Mouse (Mus musculus) gastrocnemius, adult 8-10 months (tissue): ENCODE results near the gene Mmrn1. TPM values are rescaled to one million over a fixed set of nuclear protein-coding genes. Genes with fewer than 3 reads are reported as not detected.

ENCODE experiments used
- DNase-seq, 2 experiments: peaks; one replicate each; pipeline ENCODE4 v3.0.0; 2022; ENCODE audit warnings: low spot score in 2 of 2
- total RNA-seq, 4 experiments: library from RNA; stranded (reverse); gene quantifications; 2 replicates each; pipeline ENCODE4 v1.2.4; 2022

The Mmrn1 gene
- total RNA-seq, 4 experiments from 2014 or later: 0.65 to 1.5 (median 0.86) TPM

DNA sequence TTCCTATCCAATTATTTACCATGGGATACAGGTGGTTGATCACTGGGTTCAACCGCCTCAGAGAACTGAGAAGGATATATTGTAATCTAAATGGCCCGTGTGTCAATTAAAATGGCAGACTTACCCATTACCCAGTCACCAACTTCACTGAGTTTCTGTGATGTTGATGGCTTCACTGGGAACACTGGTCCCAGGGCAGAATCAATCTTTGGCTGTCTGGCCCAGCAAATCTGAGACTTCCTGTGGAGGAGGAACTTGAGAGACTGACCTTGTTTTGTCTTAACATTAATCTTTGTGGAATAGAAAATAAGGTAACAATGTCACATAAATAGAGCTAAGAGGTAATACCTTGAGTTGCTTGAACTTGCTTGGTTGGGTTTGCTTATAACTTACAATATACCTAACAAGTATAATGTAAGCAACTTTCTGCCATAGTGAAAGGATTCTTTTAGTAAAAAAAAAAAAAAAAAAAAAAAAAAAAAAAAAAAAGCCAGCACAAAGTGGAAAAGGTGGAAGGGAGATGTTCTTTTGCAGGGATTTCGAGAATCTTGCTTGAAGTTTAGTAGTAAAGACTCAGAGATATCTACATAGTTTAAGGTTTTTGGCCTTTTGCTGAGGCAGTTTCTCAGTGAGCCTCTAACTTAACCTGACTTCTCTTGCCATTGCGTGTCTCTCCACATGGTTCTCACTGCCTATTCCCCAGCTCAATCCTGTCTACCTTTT is 68.8 kb downstream of the Mmrn1 start:
- no peak for DNase-seq

DNA sequence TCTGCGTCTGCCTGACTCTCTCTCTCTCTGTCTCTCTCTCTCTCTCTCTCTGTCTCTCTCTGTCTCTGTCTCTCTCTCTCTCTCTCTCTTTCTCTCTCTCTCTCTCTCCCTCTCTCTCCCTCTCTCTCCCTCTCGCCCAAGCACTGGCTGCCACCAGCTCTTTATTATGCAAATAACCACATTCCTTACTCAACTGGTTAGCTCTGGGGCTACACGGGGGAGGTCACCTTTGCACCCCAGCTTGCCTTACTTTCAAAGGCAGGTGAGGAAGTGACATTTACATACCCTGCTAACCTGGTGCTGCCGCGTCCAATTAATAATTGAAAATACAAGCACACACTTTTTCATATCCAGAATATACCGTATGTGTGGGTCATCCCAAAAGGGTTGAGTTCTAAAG is 69.3 kb downstream of the Mmrn1 start:
- no peak for DNase-seq

DNA sequence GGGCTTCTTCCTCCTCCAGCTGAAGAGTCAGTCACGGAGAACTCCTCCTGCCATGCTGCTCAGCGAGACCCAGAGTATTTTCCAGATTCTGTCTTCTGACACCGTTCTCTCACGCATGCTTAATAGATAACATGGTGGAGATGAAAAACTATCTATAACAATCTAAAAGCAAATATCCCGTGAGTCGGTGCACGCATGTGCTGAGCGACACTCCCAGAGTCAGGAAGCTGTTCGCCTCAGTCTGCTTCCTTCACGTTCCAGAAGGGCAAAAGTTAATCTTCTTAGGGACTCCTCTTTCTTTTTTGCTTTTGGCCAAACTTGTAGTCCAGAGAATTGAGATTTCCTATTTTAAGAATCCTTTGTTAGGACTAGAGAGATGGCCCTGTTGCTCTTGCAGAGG is 69.7 kb downstream of the Mmrn1 start:
- no peak for DNase-seq

DNA sequence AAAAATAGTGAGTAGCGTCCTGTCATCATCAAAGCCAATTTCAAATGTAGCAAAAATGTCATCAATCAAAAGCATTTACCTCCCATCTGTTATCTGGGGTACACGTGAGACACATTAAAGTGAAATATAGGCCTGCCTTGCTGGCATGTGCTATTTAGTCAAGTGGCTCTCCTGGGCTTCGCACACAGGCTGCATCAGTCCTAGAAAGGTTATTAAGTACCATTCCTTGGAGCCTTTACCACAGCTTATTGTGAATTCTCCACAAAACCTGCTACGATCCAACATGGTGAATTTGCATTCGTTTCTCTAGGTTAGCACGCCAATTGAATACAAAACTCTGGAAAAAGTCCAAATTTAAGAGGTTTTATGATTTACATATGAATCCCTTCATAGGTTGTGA is 70.8 kb downstream of the Mmrn1 start:
- DNase-seq: no peak

DNA sequence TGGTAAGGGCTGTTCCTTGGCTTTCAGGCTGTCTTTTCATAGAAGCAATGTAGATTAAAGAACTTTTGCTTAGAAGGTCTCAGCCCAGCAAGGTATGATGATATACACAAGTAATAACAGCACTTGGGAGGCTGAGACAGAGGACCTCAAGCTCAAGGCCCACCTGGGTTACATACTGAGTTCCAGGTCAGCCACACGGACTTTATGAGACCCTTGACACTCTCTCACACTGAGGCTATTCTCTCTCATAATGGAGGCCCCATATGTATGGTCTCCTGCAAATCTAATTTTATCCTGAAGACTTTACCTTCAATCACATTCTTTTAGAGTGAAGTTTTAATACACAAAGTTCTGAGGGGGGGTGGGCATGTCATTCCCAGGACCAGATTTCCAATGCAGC is 71.6 kb downstream of the Mmrn1 start:
- no peak for DNase-seq

DNA sequence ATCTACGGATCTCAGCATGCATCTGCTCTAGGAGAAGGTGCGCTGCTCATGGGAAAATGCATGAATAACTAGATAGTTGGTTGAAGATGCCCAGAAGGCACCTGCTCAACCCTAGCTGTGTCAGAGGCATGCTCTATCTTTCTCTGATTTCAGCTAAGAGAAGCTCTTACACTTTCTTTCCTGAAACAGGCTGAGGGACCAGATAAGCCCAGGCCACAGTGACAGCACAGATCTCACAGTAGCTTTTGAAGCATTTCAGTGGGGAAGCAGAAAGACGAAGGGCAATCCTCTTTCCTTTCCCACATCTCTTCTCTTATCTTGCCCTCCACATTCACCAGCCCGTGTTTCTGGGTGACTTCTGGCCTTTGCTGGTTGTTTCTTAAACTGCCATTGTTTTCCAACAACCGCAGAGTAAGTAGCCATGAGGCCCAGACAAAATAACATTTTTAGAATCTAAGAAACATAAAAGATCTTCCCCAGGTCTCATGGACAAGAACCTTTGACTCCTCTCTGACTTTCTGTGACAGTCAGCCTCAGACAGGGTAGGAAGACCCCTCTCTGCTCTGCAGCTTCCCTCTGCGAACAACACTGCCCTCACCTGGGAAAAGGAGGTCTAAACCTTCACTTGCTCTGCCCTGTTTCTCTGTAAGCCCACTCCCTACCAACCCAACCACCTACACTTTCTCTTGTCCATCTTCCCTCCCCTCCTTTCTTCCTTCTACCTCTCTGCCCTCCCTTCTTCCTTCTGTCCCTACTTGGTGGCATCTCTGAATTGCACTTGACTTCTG is 76.4 kb downstream of the Mmrn1 start:
- DNase-seq: no peak

DNA sequence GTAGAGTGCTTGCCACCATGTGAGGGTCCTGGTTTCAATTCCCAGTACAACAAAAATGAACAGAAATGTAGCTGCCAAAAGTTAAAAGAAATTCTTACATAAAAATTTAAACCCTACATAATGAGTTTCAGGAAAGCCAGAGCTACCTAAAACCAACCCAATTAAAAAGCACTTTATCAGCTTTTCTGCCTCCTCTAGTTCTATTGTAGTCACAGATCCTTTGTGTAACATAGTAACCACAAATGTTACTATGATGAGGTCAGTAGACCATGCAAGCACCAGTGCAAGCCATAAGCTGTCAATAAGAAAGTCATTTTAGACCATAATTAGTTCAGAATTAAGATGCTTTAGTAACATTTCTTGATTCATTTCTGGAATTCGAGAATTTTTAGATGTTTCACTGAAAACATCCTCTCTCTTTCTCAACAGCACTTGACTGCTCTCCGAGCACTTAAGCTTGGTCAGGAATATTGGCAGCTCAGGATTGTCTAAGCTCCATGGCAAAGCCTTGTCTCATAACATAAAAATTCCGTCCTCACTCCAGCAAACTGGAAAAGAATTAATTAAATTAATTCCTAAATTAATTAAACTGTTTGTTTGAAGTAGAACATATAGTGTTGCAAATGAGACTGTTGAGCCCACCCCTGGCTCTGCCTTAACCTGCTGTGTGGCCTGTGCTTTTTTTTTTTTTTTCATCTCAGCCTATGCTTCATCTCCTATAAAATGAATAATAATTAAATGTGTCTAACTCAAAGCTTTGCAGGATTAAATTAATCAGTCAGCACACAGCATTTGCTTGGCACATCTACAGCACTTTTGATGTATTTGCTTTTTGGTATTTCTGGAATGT is 79.4 kb downstream of the Mmrn1 start:
- no peak for DNase-seq

DNA sequence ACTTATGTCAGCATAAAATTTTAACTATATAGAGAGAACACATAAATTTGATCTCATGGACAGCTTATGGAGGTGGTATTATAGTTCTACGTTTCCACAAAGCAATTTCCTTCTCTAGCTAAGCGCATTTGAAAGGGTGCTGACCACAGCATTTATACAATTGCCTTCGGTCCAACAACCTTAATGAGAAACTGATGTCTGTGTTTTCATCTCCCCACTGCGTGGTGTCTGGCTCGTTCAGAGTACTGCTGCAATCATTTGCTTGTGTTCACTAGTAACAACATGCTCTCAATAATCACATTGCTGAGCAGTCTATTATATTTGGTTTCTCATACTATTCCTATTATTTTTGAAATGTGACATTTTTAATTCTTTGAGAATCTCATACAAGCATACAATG is 89.0 kb downstream of the Mmrn1 start:
- no peak for DNase-seq

DNA sequence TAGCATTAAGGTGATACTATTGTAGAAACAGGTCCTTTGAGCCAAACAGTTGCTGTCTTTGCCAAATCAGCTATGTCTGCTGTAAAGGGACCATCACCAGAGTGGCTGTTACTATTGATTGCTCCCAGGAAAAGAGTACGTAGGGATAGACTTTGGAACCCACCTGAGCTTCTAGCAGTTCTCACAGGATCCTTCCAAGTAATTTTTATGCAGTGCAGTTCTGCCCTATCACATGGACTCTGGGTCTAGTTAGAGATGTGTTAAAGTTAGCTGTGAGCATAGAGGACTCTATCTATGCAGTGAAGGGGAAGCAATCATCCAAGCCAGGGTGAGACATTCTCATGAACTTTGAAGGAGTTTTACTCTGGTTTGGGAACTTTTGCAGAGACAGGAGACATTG is 94.9 kb downstream of the Mmrn1 start:
- DNase-seq: no peak

DNA sequence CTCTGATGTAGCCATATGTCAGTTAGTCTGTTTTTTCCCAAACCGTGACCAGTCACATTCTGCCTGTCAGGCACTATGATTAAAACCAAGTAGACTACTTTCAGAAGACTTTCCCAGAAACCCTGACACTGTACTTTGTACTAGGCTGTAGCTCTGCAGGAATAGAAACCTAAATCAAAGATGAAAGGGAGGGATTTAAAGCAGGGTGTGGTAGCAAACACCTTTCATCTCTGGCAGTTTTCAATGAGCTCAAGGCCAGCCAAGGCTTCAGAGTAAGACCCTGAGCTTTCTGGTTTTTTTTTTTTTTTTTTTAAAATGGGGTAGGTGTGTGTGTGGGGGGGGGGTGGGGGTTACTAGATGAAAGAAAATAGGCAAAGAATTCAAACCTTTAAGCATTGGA is 96.2 kb downstream of the Mmrn1 start:
- no peak for DNase-seq

DNA sequence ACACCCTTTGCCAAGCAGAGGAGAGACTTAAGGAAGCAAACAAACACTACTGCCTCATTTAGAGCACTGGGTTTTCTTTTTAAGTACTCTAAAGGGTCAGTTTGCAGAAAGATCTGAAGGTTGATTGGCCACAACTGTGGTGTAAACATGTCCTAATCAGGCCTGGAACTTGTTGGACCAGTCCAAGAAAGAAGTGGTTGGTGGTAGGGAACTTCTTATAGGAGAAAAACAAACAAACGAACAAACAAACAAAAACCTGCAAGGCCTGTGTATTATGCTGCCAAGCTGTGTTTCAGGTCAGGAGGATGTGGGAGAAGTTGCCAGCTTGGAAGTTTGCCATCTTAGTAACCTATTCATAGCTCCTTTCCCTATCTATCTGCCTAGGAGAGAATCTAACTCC is 108.5 kb downstream of the Mmrn1 start:
- no peak for DNase-seq

Other genes starting within 250 kb of the Mmrn1 start
- under 1 TPM; 0.27 to 0.81 (median 0.50) TPM for gene Snca, start 95.1 kb upstream of the Mmrn1 start, total RNA-seq